Mouse (Mus musculus): ENCODE data around the gene Gm960.

The Gm960 gene

GRCm38 (mm10) chr19:4590025-4590424, 108.4 kb downstream of the Gm960 start:
- 77% methylated on average over 3 of the region's 3 CpGs for WGBS

- WGBS, result 68% methylated on average over 1 of the region's 1 CpGs
Observed at GRCm38 (mm10) chr19:4589081-4589480, 109.4 kb downstream of the Gm960 start.

GRCm38 (mm10) chr19:4588430-4588829, 110.0 kb downstream of the Gm960 start:
- WGBS, result 80% methylated on average over 3 of the region's 3 CpGs

- WGBS, result 34% methylated on average over 2 of the region's 2 CpGs
Observed at GRCm38 (mm10) chr19:4587426-4587825, 111.0 kb downstream of the Gm960 start.

- WGBS, result 29% methylated on average over 2 of the region's 2 CpGs
Observed at GRCm38 (mm10) chr19:4583856-4584255, 114.6 kb downstream of the Gm960 start.

GRCm38 (mm10) chr19:4579296-4579695, 119.2 kb downstream of the Gm960 start:
- WGBS, result 87% methylated on average over 5 of the region's 5 CpGs

GRCm38 (mm10) chr19:4578799-4579198, 119.7 kb downstream of the Gm960 start:
- 61% methylated on average over 2 of the region's 2 CpGs for WGBS
